Mouse (Mus musculus) frontal cortex, postnatal 14 days (tissue): Measurements from ENCODE around the gene Asb6.
A peak's percentile ranks its signal among the peaks of the same experiment; 100 is the strongest.

Source experiments
- DNase-seq, 2 experiments: peaks; one replicate each; pipeline ENCODE4 v3.0.0; 2022; ENCODE audit warnings: low spot score in 2 of 2

Gene Asb6

DNA sequence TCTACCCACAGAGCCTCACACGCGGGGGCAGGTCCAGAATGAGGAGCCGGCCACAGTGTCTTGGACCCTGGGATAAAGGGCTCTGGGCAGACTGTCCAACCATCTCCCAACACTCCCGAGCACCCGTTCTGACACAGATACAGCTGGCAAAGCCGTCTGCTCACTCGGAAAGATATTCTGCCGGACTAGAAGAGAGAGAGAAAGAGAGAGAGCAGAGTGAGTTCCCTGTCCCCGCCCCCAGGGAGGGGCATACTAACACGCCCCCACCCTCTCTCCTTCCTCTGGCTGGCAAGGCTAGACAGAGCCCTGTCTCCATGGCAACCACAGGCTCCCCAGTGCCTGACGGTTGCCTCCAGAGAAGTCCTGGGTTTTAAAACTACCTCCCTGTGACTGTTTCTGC, 33.8 kb downstream of the Asb6 start:
- DNase-seq, result peak; percentile 78 to 86

DNA sequence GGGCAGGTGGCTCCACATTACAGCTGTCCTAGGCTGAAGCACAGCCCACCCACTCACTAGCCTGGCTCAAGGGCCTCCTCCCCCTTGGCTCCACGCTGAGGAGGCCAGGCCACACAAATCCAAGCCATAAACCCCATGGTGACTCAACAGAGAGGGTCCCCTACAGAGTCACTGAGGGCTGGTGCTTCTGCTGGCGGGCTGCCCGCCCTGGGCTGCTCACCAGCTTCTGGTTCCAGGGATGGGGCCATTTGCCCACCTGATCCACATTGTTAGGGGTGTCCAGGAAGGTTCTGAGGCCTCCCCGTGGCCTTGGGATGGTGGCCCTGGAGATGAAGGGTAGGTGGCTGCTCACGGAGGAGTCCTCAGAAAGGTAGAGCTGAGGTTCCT, 34.3 kb downstream of the Asb6 start:
- no peak for DNase-seq

DNA sequence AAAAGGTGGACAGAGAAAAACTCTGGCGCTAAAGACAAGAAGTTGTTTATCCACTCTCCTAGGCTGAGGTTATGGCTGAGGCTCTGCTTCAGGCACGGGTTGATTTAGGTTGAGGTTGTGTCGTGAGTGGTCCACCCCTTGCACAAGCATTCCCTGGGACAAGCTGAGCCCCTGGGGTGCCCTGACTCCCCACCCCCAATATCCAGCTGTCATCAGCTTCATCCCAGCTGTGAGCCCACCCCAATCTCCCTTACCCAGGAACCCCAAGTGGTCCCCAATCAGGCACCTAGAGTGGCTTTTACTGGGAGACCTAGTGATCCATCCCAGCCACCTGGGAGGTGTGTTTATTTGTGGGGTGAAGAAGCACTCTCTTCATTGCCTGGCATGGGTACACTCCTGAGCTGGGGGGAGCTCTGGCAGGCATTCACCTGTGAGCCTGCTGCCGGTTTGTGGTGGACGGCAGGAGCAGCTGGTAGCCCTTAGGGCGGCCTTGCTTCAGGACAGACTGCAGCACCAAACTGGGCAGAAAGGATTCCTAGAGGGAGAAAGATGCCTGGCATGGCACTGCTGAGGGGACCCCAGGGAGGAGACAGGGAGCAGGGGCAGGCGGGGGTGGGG, 34.8 kb downstream of the Asb6 start:
- DNase-seq, result no peak

DNA sequence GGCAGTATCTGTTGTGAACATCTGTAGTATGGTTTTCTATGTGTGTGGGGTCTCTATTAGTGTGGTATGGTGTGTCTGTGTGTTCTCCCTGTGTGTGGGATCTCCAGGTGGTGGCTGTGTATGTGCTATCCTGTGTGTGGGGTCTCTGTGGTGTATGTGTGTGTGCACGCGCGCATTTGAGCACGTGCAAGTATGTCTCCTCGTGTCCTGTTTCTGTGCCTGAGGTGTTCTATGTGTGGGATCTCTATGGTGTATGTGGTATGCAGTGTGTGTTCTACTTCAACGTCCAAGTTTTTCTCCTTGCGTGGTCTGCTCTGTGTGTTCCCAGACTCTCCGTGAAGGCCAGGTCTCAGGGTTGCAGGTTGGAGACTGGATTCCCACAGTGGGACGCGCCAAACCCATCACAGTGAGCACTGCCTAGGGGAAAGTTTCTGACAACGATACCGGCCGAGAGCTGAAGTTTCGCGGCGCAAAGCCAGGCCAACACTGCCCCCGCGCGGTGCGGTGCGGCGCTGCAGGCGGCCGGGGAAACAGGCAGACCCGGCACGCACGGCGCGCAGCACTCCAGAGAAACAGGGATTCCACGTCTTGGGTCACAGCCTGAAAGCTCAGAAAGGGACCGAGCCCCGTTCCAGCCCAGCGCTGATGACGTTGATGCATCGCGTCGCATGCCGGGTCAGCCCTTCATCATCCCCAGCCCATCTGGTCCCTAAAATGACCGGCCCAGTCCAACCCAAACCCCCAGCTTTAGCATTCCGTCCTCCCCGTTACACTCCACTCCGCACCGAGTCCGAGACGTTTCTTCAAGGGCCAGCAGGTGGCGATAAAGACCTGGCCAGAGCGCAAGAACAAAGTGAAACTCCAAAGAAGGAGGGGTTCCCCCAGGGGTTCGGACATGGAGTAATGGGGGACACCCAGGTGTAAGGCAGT, 35.7 kb downstream of the Asb6 start:
- DNase-seq, result peak; percentile 86 to 97

DNA sequence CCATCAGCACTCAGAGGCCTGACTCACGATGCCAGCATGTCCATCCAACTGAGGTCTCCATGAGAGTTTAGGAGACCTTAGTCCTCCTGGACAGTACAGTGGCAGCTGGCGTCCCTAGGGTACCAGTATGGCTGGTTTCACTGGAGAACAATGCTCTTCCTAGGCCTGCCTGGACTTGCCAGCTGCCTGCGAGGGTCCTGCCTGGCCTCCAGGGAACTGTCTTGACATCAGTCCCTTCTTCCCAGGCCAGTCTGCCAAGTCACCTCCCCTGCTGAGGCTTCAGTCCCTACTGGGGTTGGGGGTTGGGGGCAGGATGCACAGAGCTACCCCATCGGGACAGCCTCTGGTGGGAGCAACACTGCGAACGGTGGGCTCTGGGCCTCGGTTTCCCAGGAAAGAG, 38.1 kb downstream of the Asb6 start:
- no peak for DNase-seq

DNA sequence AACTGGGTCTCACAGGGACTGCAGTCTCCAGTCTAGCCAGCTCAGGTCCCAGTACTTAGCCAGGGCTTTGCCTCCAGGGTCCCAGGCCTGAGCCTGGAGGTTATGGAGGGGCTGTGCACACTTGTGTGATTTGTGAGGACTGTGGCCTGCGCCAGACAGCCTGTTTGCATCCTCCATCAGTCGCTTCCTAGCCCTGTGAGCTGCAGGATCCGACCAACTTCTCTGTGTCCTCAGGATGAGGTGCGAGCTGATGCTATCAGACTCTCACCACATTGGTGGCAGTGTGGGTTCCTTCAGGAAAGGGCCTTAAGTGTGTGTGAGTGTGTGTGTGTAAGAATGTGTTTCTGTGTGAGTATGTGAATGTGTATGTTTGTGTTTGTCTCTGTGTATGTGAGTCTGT, 42.7 kb downstream of the Asb6 start:
- DNase-seq, result no peak

DNA sequence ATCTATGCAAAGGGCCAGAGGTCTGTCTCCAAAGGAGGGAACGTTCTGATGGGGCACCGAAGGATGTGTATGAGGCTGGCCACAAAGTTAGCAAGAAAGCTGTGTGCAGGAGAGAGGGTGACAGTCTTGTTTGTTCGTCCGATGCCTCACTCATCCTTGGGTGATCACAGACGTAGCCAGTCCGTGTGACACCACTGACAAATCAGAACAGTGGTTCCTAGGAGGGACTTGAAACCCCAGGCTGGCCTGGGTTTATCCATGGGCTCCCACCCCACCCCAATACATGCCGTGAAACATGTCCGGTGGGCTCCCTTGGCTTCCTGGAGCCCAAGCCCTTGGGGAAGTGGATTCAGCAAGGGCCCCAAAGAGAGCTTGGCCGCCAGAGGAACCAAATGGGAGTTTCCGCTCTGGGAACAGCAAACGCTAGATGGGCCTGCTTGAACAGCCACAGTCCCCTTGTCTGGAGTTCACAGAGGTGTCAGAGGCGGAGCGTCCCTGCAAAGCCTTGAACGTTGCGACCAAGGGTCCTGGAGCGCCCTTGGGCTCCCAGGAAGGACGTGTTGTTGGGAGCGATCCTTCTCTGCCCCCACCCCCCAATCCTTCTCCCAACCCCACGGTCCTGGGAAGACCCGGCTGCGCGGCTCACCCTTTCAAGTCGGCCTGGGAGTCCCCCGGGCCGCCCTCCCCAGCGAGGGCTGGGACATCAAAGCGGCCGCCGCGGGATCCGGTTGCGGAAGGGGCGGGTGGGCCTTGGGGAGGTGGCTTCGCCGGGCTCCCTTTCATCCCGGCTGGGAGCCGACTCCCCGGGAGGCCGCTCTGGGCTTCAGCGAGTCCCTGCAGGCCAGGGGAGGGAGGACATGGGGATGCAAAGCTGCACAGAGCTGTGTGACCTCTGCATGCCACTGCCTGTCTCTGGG, 45.8 kb downstream of the Asb6 start:
- no peak for DNase-seq

DNA sequence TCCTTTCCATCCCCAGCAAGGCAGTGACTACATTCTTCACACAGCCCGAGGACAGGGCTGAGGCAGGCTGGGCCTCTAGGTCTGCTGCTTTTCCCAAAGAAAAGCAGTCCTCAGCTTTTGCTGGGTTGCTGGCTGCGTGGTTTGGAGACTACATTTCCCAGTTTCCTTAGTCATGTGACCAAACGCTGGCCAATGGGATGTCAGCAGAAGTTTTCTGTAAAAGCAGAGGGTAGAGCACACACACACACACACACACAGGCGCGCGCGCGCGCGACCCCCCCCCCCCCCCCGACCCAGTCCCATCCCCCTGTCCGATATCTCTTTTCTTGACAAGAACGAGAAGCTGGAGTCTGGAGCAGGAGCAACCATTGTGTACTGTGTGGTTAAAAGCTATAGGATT, 46.8 kb downstream of the Asb6 start:
- DNase-seq, result peak; percentile 62 to 66

DNA sequence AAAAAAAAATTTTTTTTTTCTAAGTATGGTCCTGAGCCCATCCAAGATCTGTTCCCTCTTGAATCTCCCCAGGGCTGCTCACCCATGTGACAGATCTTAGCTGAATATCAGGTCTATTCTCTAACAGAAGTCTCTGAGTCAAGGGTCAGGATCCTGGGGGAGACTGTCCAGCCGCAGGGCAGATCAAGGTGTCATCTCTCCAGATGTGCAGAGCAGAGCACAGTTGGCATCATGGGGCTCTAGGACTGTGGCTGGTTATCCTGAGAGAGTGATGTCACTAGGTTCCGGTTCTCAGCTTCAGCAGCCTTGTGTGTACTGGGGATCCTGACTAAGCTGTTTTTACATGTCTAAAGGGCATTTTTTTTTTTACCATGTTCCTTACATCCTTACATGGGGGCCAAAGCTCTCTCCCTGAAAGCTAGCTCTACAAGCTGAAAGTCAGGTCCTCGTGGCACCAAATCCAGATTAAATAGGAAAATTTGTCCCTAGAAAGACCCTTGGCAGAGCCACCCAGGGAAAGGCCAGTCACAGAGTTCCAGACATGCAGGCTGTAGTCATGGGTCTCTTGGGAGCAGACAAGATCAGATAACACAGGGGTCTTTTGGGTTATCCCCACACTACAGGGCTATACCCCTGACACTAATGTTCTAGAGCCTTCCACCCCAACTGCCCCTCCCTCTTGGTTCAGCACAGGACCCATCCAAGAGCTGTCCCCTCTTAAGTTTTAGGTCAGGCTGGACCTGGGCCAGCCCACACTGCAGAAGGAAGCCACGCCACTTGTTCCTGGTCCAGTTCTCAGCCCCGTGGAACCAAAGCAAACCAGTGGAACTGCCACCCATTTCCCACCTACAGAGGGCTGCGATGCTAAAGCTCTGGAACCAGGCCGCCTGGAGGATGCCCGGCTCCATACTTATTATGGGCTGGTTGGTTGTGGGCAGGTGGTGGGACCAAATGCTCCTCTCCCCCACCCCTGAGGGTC, 47.5 kb downstream of the Asb6 start:
- no peak for DNase-seq

DNA sequence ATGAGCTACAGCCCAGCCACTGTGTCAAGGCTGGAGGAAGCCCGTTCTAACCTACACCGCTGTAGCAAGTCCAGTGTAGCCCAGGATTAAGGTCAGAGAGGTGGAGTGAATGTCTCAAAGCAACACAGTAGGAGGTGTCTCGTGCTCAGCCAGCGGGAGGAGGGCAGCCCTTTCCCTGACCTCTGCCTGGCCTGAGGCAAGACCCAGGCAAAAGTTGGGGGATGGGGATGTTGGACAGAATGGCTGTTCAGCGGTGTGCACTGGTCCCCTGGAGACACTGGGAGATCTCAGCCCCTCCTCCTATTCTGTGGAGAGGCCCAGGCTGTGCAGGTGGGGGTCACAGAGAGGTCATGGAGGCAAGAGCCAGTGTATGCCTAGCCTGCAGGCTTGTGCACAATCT, 50.9 kb downstream of the Asb6 start:
- no peak for DNase-seq

DNA sequence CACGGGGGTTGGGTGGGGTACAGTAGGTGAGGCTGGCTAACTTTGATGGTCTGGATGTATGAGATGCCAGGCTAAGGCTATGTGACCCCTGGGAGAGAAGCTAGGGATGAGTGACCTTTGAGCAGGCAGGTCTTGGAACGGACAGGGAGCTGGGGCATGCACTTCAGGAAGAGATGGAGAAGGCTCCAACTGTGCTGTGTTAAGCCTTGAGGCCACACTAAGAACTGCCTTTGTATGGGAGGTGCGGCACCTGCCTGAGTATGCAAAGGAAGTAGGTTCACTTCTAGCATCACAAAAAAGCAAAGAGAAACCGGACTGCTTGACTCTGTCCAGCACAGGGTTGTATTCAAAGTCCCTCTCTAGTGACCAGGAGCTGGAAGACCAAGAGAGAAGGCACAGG, 51.9 kb downstream of the Asb6 start:
- no peak for DNase-seq

DNA sequence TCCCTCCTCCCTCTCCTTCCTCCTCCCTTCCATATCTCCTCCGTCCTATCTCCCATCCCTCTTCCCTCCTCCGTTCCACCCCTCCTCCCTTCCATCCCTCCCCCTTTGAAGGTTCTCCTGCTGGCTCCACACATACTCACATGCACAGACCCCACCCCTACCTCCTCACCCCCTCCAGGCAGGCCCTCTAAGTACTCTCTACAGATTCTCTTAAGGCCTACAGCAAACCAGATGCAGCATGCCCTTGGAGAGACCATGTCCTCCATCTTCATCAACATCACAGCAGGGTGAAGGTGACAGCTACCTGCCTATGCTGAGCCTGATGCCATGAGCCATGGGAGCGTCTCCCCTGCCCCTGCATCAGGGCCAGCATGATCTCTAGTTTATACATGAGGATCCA, 52.9 kb downstream of the Asb6 start:
- DNase-seq, result no peak

DNA sequence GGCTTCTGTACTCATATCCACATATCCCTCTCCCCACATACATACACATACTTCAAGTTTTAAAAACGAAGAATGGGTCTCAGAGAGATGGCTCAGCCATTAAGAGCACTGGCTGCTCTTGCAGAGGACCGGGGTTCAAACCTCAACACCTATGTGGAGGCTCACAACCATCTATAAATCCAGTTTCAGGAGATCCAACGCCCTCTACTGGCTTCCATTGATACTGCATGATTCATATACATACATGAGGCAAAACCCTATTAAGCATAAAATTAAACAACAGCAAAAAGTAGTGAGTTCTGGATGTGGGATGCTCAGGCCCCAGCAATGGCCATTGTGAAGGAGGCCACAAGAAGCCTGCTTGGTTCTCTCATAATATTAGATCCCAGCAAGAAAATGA, 54.2 kb downstream of the Asb6 start:
- no peak for DNase-seq

DNA sequence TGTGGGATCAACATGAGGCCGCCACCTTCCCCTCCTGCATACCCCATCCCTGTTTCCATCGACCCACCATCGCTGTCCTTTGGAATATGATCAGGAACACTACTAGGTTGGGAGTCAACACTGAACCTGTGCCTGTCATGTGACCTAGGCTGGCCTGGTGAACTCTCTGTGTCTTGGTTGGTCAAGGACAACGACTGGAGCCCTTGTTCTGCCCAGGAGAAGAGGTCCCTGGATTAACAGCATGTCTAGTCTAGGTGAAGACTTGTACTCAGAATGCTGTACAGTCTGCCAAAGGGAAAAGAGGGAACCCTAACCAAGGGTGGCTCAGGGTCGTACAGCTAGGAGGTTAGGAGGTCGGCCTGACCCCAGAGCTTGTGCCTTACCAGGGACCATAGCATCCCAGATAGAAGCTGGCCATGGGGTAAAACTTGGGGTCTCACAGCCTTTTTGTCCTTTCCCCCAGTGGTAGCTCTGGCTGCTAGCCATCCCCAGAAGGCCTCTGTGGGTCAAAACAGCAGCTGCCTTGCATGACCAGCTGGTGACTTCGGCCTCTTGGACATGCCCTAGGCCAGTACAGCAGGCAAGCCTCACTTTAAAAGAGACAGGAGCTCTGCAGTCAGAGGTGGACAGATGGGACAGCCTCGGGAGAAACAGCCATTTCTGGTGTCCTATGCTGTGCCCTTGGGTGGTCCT, 56.7 kb downstream of the Asb6 start:
- no peak for DNase-seq
